Mouse (Mus musculus): ENCODE results near the gene Gnpnat1. TPM values are rescaled to one million over a fixed set of nuclear protein-coding genes. Genes with fewer than 3 reads are reported as not detected.
"Not testable (repeated sequence)": the region's sequence is repeated elsewhere in the genome, so short reads cannot be mapped to it uniquely, and the experiment has no call there.

The Gnpnat1 gene
- polyA plus RNA-seq (2012; fragmentation: generic; extraction: Trizol), result 12.5 TPM
- long read RNA-seq, experiment 1, transcript Gnpnat1-201 (6 exons, 2,788 nt), result major isoform, 45 of 57 reads
- long read RNA-seq, experiment 1, partial matches to known transcripts, result 1 of 57 reads
- long read RNA-seq, experiment 1, other reads (novel, unspliced or antisense), result 7 of 57 reads
- long read RNA-seq, experiment 2, transcript Gnpnat1-201 (6 exons, 2,788 nt), result major isoform, 165 of 204 reads
- long read RNA-seq, experiment 2, partial matches to known transcripts, result 1 of 204 reads
- long read RNA-seq, experiment 2, other reads (novel, unspliced or antisense), result 36 of 204 reads

DNA sequence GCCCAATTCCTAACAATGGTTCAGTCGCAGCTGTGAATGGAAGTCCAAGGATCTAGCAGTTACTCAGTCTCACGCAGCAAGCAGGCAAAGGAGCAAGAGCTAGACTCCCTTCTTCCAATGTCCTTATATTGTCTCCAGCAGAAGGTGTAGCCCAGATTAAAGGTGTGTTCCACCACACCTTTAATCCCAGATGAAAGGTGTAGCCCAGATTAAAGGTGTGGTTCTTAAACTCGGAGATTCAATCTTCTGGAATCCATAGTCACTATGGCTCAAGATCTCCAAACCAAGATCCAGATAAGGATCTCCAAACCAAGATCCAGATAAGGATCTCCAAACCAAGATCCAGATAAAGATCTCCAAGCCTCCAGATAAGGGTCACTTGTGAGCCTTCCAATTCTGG lies at the start of gene Gnpnat1:
Gene Gnpnat1, minus strand, starts transcription at position 101 of the 400 bp plus-strand sequence.
- not testable (repeated sequence) for H3K4me3 ChIP-seq (ENCODE audit: insufficient read depth, poor library complexity, severe bottlenecking); H3ac ChIP-seq (ENCODE audit: control insufficient read depth, insufficient read length, low read depth); H3K27me3 ChIP-seq (ENCODE audit: control insufficient read depth, insufficient read depth, insufficient read length); H3K79me3 ChIP-seq (ENCODE audit: low read depth); H3K79me2 ChIP-seq (ENCODE audit: control insufficient read depth, insufficient read depth); H3K36me3 ChIP-seq (ENCODE audit: control insufficient read depth, insufficient read depth)

DNA sequence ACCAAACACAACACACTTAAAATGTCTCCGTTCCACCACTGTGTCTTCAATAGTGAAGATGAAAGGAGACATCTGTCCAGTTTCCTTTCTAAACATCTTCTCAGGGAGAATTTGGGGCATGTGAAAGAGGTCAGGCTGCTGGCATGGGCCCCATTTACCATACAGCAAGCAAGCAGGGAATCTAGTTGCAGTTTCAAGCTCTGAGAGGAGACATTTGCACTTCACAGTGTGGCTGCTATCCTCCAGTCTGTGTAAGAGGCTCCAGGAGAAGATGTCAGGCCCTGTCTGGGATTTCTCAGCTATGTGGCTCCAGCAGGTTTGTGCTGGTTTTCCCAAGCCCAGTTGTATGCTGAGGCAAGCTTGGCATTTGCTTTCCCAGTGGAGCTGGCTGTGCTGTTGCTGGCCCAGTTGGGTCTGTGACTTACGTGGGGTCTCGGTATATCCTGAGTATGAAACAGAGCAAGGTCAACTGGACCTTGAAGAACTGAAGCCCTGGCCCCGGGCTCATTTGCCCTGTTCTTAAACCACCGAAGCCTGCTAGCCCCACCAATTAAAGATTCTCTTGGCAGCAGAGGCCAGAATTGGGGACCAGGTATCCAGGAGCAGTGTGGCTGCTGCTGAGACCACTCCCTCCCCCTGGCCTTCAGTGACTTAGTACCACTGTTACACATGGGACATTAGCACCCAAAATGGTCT lies 49.0 kb upstream of the Gnpnat1 start:
- Histone ChIP-seq H3K27me3 (ENCODE audit: control insufficient read depth, insufficient read depth, insufficient read length) (no peaks in the 10 kb centered on the region), H3K79me3 (ENCODE audit: low read depth) (no peaks in the 10 kb centered on the region), H3ac (ENCODE audit: control insufficient read depth, insufficient read length, low read depth) (no peak overlapping the region), H3K79me2 (ENCODE audit: control insufficient read depth, insufficient read depth) (no peaks in the 10 kb centered on the region), H3K36me3 (ENCODE audit: control insufficient read depth, insufficient read depth) (peaks cover 13% of the 10 kb centered on the region), H3K4me3 (ENCODE audit: insufficient read depth, poor library complexity, severe bottlenecking) (no peak overlapping the region)
- TF ChIP-seq MAX (IDR thresholded peaks at IDR 0.05) (no peak), MYOD1 (IDR thresholded peaks at IDR 0.05; ENCODE audit: control insufficient read depth, insufficient read length, low read depth) (no peak), USF1 (IDR thresholded peaks at IDR 0.05; ENCODE audit: low read depth) (no peak), CTCF (IDR thresholded peaks at IDR 0.05; ENCODE audit: control insufficient read depth, insufficient read depth, insufficient read length) (no peak), CEBPB (IDR thresholded peaks at IDR 0.05; ENCODE audit: low read depth) (no peak), MYOG (IDR thresholded peaks at IDR 0.05; ENCODE audit: control insufficient read depth, extremely low read depth, insufficient read length) (no peak), FOSL1 (IDR thresholded peaks at IDR 0.05; ENCODE audit: insufficient read depth, low read length, poor library complexity, severe bottlenecking) (no peak)

DNA sequence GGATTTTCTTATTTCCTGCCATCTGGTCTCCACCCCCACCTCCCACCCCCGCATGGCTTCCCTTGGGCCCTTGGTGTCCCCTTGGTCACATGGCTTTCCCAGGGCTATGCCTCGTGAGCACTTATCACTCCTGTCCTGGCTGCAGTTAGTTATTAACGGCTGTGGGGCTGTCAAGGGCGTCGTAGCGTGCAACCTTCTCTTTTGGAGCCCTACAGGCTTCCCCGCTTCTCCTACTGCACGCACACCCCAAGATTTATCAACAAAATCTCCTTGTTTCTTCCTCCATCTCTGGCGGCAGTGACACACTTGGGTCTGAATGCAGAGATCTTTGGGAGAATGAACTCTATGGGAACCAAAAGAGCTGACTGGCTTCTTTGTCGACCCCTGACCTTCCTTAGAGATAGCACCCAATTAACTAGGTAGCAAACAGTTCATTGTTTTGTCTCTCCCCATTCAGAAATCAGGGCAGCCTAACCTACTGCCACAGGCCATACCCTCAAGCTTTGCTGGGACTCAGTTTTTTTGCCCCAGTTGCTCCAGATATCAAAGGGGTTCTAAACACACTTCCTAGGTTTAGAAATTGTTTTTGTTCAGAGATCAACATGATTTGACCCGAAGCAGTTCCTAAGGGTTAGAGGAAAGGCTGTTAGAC lies 48.3 kb upstream of the Gnpnat1 start:
- no peak overlapping the region for H3K4me3 ChIP-seq (ENCODE audit: insufficient read depth, poor library complexity, severe bottlenecking)
- no peaks in the 10 kb centered on the region for H3K27me3 ChIP-seq (ENCODE audit: control insufficient read depth, insufficient read depth, insufficient read length)
- TF ChIP-seq MYOG (IDR thresholded peaks at IDR 0.05; ENCODE audit: control insufficient read depth, extremely low read depth, insufficient read length) (no peak), MAX (IDR thresholded peaks at IDR 0.05) (no peak), CEBPB (IDR thresholded peaks at IDR 0.05; ENCODE audit: low read depth) (no peak), USF1 (IDR thresholded peaks at IDR 0.05; ENCODE audit: low read depth) (no peak), FOSL1 (IDR thresholded peaks at IDR 0.05; ENCODE audit: insufficient read depth, low read length, poor library complexity, severe bottlenecking) (no peak), MYOD1 (IDR thresholded peaks at IDR 0.05; ENCODE audit: control insufficient read depth, insufficient read length, low read depth) (no peak), CTCF (IDR thresholded peaks at IDR 0.05; ENCODE audit: control insufficient read depth, insufficient read depth, insufficient read length) (no peak)
- H3K79me2 ChIP-seq (ENCODE audit: control insufficient read depth, insufficient read depth), result no peaks in the 10 kb centered on the region
- no peaks in the 10 kb centered on the region for H3K79me3 ChIP-seq (ENCODE audit: low read depth)
- no peak overlapping the region for H3ac ChIP-seq (ENCODE audit: control insufficient read depth, insufficient read length, low read depth)
- H3K36me3 ChIP-seq (ENCODE audit: control insufficient read depth, insufficient read depth), result peaks cover 8% of the 10 kb centered on the region

- TF ChIP-seq MAX (IDR thresholded peaks at IDR 0.05), result no peak
- no peak for TF ChIP-seq FOSL1 (IDR thresholded peaks at IDR 0.05; ENCODE audit: insufficient read depth, low read length, poor library complexity, severe bottlenecking)
- TF ChIP-seq USF1 (IDR thresholded peaks at IDR 0.05; ENCODE audit: low read depth), result no peak
- TF ChIP-seq MYOG (IDR thresholded peaks at IDR 0.05; ENCODE audit: control insufficient read depth, extremely low read depth, insufficient read length), result no peak
- no peak for TF ChIP-seq CEBPB (IDR thresholded peaks at IDR 0.05; ENCODE audit: low read depth)
- no peak for TF ChIP-seq CTCF (IDR thresholded peaks at IDR 0.05; ENCODE audit: control insufficient read depth, insufficient read depth, insufficient read length)
- no peak for TF ChIP-seq MYOD1 (IDR thresholded peaks at IDR 0.05; ENCODE audit: control insufficient read depth, insufficient read length, low read depth)
- Histone ChIP-seq H3K27me3 (ENCODE audit: control insufficient read depth, insufficient read depth, insufficient read length) (no peaks in the 10 kb centered on the region), H3K4me3 (ENCODE audit: insufficient read depth, poor library complexity, severe bottlenecking) (no peak overlapping the region), H3K79me2 (ENCODE audit: control insufficient read depth, insufficient read depth) (no peaks in the 10 kb centered on the region), H3K36me3 (ENCODE audit: control insufficient read depth, insufficient read depth) (peaks cover under 1% of the 10 kb centered on the region), H3K79me3 (ENCODE audit: low read depth) (no peaks in the 10 kb centered on the region), H3ac (ENCODE audit: control insufficient read depth, insufficient read length, low read depth) (no peak overlapping the region)
Observed at GRCm38 (mm10) chr14:45452148-45452547, 47.4 kb upstream of the Gnpnat1 start.

DNA sequence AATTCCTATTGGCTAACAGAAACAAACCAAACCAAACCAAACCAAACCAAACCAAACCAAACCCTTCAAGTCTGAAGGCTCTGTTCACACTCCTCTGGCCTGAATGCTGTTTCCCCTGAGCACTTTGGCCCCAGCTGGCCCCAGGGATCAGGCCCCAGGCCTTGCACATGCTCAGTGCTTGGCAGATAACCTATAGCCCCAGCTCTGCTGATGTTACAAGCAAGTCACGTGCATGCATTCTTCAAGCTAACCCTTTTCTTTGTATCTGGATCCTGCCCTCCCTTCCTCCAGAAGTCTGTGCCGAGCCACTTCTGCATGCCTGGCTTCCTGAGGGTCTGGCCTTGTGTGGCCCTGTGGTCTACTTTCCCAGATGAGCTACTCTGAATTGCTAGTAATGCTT lies 46.4 kb upstream of the Gnpnat1 start:
- H3K79me3 ChIP-seq (ENCODE audit: low read depth), result no peaks in the 10 kb centered on the region
- no peaks in the 10 kb centered on the region for H3K36me3 ChIP-seq (ENCODE audit: control insufficient read depth, insufficient read depth)
- TF ChIP-seq MYOD1 (IDR thresholded peaks at IDR 0.05; ENCODE audit: control insufficient read depth, insufficient read length, low read depth), result no peak
- no peak for TF ChIP-seq FOSL1 (IDR thresholded peaks at IDR 0.05; ENCODE audit: insufficient read depth, low read length, poor library complexity, severe bottlenecking)
- no peak for TF ChIP-seq MYOG (IDR thresholded peaks at IDR 0.05; ENCODE audit: control insufficient read depth, extremely low read depth, insufficient read length)
- no peak for TF ChIP-seq CEBPB (IDR thresholded peaks at IDR 0.05; ENCODE audit: low read depth)
- no peak for TF ChIP-seq MAX (IDR thresholded peaks at IDR 0.05)
- TF ChIP-seq USF1 (IDR thresholded peaks at IDR 0.05; ENCODE audit: low read depth), result no peak
- TF ChIP-seq CTCF (IDR thresholded peaks at IDR 0.05; ENCODE audit: control insufficient read depth, insufficient read depth, insufficient read length), result no peak
- no peak overlapping the region for H3ac ChIP-seq (ENCODE audit: control insufficient read depth, insufficient read length, low read depth)
- no peak overlapping the region for H3K4me3 ChIP-seq (ENCODE audit: insufficient read depth, poor library complexity, severe bottlenecking)
- no peaks in the 10 kb centered on the region for H3K27me3 ChIP-seq (ENCODE audit: control insufficient read depth, insufficient read depth, insufficient read length)
- no peaks in the 10 kb centered on the region for H3K79me2 ChIP-seq (ENCODE audit: control insufficient read depth, insufficient read depth)
